Mouse (Mus musculus): ENCODE data around the gene Lhfpl2. TPM values are rescaled to one million over a fixed set of nuclear protein-coding genes. Genes with fewer than 3 reads are reported as not detected.

The Lhfpl2 gene
- polyA plus RNA-seq, 1 experiment from 2014 or later: 16.8 TPM

DNA sequence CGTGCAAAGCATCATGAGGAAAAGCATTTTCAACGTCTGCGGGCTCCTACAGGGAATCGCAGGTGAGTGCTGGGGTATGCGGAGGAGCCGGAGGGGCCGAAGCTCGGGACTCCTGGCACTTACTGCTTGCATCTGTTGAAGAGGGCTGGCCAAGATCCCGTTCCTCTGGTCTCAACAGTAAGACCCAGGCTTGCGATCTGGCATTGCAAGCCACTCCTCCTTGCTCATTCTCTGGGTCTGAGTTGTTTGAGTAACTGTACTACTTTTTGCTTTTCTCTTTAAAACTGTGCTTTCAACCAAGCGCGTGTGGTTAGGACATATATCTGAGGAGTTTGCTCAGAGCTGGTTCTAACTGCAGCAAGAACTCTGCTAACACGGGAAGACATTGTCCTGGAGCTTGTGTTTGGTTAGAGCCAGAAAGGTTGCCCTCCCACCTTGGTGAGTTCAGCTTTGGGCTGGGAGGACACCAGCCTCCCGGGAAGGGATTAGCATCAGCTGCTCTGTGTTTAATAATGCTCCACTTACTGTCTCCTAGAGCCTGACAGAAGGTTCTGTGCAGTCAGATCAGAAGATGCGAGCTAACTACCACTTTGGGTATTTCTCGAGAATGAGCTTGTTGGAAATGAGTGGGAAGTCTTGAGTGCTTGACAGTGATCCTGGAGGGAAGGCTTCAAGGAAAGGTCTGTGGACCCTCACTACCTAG, 117.1 kb downstream of the Lhfpl2 start:
- Histone ChIP-seq H3K27ac (no peak overlapping the region), H3K36me3 (replicated peaks) (no peaks in the 10 kb centered on the region), H3K4me2 (peak overlapping the region; percentile 98), H3K27me3 (replicated peaks) (peaks cover 12% of the 10 kb centered on the region; the same call in 1 of the 2 replicates), H3K4me1 (peaks cover 36% of the 10 kb centered on the region), H3K4me3 (peak overlapping the region; percentile 53), H3K9me3 (no peaks in the 10 kb centered on the region), H3K9ac (peak overlapping the region; percentile 54)
- 11% methylated on average over 16 of the region's 16 CpGs for WGBS
- peak; percentile 14 for ATAC-seq (replicated peaks)

DNA sequence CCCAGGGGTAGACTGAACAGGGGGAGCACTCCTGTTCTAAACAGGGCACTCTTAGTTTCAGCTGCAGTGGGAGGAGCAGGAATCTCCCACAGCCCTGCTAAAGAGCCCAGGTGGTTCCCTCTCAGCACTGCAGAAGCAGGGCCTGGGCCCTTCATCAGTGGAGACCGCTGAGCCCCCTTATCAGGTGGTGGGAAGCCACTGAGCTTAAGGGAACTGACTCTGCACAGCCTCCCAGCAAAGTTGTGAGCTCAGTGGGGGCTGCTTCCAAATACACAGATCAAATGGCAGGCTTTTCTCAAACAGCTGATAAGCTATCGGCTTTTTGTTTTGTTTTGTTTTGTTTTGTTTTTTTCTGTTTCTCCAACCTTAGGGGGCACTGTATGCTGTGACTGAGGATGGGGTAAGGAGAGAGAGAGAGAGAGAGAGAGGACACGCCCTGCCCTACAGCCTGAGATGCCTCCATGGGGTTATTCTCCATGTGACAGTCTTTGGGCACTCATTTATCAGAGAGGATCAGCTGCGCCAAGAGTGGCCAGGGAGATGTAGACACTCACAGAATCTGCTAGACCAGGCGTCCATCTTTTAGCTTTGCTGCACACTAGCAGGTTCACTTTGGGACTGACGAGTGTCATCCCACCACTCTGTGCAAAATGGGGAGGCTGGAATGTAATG, 117.9 kb downstream of the Lhfpl2 start:
- ATAC-seq (replicated peaks): no peak
- Histone ChIP-seq H3K36me3 (replicated peaks) (no peaks in the 10 kb centered on the region), H3K4me3 (no peak overlapping the region), H3K9ac (no peak overlapping the region), H3K4me1 (peaks cover 38% of the 10 kb centered on the region), H3K27ac (no peak overlapping the region), H3K27me3 (replicated peaks) (peaks cover 12% of the 10 kb centered on the region; the same call in 1 of the 2 replicates), H3K4me2 (peak overlapping the region; percentile 98), H3K9me3 (no peaks in the 10 kb centered on the region)
- 70% methylated on average over 6 of the region's 6 CpGs for WGBS

DNA sequence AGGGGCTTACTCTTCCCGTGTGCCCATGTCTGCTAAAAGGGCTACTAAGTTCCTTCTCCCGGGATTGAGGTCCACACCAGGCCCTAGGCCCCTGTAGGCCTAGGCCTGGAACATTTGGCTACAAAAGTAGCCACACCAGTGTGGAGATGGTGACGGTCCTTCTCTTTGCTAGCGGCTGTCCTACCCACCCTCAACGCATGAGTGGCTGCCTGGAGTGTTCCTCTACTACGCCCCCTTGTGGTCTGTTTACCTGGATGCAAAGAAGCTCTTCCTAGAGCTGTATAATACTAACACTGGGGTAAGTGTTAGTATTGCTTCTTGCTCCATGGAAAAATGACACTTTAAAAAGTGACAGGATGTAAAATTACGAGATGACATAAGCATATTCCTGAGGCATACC, 119.6 kb downstream of the Lhfpl2 start:
- Histone ChIP-seq H3K27ac (no peak overlapping the region), H3K4me2 (no peak overlapping the region), H3K36me3 (replicated peaks) (no peaks in the 10 kb centered on the region), H3K9me3 (no peaks in the 10 kb centered on the region), H3K4me3 (no peak overlapping the region), H3K9ac (no peak overlapping the region), H3K27me3 (replicated peaks) (peaks cover 9% of the 10 kb centered on the region; the same call in 1 of the 2 replicates), H3K4me1 (peaks cover 40% of the 10 kb centered on the region)
- ATAC-seq (replicated peaks): no peak
- 53% methylated on average over 7 of the region's 7 CpGs for WGBS

DNA sequence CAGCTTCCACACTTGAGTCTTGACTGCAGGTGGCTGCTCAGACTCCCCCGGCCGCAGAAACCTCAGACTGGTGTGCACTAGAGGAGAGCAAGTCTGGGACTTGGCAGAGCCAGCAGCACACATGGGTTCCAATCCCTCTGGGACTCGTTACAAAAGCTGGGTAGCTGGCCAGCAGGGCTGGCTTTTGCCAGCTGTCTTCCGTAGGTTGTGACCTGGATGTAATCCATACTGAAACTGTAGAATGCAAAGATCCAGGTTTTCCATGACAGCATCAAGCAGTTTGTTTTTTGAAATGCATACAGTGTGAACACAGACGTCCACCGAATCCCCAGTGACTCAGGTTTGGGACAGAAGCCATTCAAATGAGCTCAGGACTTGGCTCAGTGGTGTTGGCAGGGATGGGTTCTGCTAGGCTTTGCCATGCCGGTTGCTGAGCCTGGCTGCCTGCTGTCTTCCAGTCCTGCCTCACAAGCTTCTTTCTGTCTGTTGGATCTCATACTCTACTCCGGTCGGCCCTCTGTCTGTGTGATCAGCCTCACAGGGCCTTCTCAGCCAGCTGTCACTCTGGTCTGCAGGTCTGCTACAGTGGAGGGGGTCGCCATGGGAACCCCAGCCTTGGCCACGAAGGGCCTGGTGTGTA, 120.9 kb downstream of the Lhfpl2 start:
- H3K4me3 ChIP-seq: no peak overlapping the region
- H3K27me3 ChIP-seq (replicated peaks): no peaks in the 10 kb centered on the region
- no peaks in the 10 kb centered on the region for H3K9me3 ChIP-seq
- H3K36me3 ChIP-seq (replicated peaks): no peaks in the 10 kb centered on the region
- peak; percentile 67 for ATAC-seq (replicated peaks)
- WGBS: 42% methylated on average over 11 of the region's 11 CpGs
- H3K27ac ChIP-seq: no peak overlapping the region; the same call in 1 of the 2 replicates
- H3K4me1 ChIP-seq: peaks cover 36% of the 10 kb centered on the region
- no peak overlapping the region for H3K9ac ChIP-seq
- no peak overlapping the region for H3K4me2 ChIP-seq

DNA sequence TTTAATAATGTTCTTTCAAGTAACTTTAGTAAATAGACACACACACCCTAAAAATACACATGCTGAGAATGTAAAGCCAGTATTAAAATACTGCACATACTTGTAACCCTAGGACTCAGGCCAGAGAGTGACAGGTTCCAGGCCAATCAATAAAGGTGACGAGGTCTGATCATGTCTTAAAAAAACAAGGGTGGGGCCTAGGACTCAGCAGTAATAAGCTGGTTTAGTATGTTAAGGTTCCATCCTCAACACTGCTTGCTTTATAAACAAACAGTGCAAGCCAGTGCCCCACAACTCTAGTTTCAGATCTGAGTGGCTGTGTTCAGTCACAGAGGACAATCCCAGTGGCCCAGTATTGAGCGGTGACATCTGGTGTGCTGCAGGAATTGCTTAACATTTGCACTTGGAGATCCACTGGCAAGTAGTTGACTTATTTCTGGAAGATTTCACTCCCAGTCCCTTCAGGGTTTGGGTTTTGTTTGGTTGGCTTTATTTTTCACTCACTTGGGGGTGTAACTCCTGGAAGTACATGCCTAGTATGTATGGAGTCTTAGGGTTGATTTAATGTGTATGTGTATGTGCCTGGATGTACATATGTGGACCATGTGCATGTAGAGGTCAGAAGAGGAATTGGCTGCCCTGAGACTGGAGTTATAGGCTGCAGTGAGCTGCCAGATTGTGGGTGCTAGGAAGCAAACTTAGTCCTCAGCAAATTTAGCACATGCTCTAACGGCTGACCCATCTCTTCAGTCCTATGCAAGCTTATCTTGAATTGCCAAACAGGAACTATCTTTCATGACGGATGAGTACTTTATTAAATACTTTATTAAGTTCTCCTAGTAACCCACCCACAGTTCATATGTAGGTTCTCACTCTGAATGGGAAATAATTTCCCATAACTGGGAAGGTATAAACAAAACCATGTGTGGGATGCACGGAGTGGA, 123.2 kb downstream of the Lhfpl2 start:
- Histone ChIP-seq H3K9me3 (no peaks in the 10 kb centered on the region), H3K27ac (no peak overlapping the region), H3K36me3 (replicated peaks) (no peaks in the 10 kb centered on the region), H3K4me3 (no peak overlapping the region), H3K27me3 (replicated peaks) (no peaks in the 10 kb centered on the region), H3K4me2 (no peak overlapping the region), H3K4me1 (peaks cover 18% of the 10 kb centered on the region), H3K9ac (no peak overlapping the region)
- ATAC-seq (replicated peaks): no peak
- 89% methylated on average over 5 of the region's 5 CpGs for WGBS

DNA sequence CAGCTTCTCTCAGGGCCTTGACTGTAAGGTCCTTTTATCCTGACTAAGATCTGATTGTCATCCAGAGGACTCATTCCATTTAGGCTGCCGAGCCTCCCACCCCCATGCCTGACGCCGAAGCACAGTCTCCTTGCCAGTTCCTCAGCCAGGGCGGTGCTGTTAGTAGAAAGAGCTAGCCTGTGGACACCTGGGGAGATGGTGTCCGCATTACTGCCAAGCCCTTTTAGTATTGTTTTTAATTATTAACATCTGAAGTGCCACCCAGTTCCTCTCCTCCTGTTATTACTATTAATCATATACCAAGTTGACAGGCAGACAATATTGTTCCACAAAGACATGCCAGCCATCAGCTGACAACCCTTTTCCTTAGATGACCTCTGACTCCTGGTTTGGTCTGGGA, 124.4 kb downstream of the Lhfpl2 start:
- Histone ChIP-seq H3K27me3 (replicated peaks) (no peaks in the 10 kb centered on the region), H3K9me3 (no peaks in the 10 kb centered on the region), H3K36me3 (replicated peaks) (no peaks in the 10 kb centered on the region), H3K9ac (no peak overlapping the region), H3K4me2 (no peak overlapping the region), H3K4me1 (peaks cover 18% of the 10 kb centered on the region), H3K4me3 (no peak overlapping the region), H3K27ac (no peak overlapping the region)
- ATAC-seq (replicated peaks): no peak
- 87% methylated on average over 5 of the region's 5 CpGs for WGBS

DNA sequence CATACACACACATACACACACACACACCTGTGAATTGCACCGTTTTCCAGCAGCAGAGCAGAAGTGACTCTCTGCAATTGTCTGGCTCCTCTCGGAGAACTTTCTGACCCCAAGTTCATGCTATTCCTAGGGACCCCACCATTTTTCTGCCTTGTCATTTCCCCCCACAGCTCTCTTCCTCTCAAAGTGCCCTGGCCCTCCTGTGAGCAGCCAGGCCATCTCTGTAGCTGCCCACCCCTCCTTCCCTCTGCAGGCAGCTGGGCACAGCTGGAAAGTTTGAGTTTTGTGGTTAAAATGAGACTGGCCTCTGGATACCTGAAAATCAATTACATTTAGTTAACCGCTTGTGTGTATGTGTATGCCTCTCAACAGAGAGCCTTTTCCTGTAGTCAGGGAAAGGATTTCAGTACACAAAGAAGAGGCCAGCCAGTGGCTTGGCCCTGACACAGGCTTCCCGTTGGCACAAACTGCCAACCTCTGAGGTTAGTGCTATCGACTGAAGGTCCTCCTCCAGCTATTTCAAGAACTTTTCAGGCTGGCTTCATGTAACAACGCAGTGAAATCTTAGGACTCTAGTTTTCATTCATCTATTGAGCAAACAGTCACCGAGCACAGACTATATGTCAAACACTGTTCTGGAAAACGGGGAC, 125.9 kb downstream of the Lhfpl2 start:
- Histone ChIP-seq H3K4me3 (no peak overlapping the region), H3K27ac (no peak overlapping the region), H3K9ac (no peak overlapping the region), H3K9me3 (no peaks in the 10 kb centered on the region), H3K27me3 (replicated peaks) (no peaks in the 10 kb centered on the region), H3K4me2 (no peak overlapping the region), H3K4me1 (peaks cover 24% of the 10 kb centered on the region), H3K36me3 (replicated peaks) (no peaks in the 10 kb centered on the region)
- no peak for ATAC-seq (replicated peaks)
- WGBS: 82% methylated on average over 8 of the region's 8 CpGs

DNA sequence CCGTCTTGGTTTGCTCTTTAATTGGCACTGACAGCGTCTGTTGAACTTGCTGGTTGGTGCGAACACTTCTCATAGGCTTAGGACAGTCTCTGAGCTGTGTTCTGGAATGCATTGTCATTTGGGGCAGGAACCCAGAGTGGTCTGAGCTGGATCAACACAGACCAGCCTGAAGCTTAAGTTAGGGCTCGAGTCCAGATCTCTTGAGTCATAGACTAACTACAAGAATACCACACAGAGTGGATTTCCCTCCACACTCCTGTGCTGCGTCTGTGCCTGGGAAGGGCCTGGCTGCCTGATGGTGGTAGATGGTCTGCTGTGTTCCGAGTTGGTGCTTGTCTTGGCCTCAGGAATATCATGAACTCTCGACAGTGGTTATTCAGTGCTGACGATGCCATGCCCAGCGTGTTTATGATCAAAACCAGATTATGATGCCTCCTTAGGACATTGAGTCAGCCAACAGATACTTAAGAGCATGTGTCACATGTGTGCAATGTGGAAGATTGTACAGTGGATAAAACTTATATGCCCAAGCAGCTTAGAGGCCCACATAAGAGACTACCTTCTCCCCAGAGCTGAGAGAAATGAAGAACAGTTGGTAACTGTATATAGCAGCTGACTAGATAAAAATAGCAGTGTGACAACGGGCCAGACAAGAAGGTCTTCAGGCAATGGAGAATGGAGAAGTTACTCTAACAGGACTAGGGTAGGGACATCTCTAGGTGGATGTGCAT, 127.3 kb downstream of the Lhfpl2 start:
- no peak for ATAC-seq (replicated peaks)
- H3K4me1 ChIP-seq: peaks cover 20% of the 10 kb centered on the region
- no peak overlapping the region for H3K4me2 ChIP-seq
- H3K27ac ChIP-seq: no peak overlapping the region
- H3K4me3 ChIP-seq: no peak overlapping the region
- H3K27me3 ChIP-seq (replicated peaks): no peaks in the 10 kb centered on the region
- H3K9me3 ChIP-seq: no peaks in the 10 kb centered on the region
- WGBS: 94% methylated on average over 10 of the region's 10 CpGs
- no peak overlapping the region for H3K9ac ChIP-seq
- no peaks in the 10 kb centered on the region for H3K36me3 ChIP-seq (replicated peaks)

DNA sequence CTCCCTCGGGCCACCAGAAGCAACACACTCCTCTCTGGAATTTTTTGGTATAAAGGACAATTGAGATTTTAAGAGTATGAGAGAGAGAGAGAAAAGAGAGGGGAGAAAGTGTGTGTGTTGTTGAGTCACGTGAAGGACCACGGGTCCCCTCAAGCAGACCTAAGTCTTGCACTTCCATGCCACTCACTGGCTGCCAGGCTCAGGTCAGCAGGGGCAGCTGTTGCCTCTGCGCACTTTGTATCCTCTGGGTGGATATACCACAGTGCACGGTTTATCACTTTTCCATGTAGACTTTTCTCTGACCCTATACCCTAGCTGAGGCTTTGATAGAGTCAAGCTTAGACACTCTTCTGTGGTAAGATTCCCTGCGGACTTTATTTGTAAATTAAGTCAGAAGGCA, 128.0 kb downstream of the Lhfpl2 start:
- no peak overlapping the region for H3K4me3 ChIP-seq
- no peaks in the 10 kb centered on the region for H3K36me3 ChIP-seq (replicated peaks)
- no peaks in the 10 kb centered on the region for H3K27me3 ChIP-seq (replicated peaks)
- no peaks in the 10 kb centered on the region for H3K9me3 ChIP-seq
- ATAC-seq (replicated peaks): no peak
- H3K4me1 ChIP-seq: peaks cover 17% of the 10 kb centered on the region
- H3K9ac ChIP-seq: no peak overlapping the region
- H3K27ac ChIP-seq: no peak overlapping the region
- WGBS: 89% methylated on average over 5 of the region's 6 CpGs
- H3K4me2 ChIP-seq: no peak overlapping the region

DNA sequence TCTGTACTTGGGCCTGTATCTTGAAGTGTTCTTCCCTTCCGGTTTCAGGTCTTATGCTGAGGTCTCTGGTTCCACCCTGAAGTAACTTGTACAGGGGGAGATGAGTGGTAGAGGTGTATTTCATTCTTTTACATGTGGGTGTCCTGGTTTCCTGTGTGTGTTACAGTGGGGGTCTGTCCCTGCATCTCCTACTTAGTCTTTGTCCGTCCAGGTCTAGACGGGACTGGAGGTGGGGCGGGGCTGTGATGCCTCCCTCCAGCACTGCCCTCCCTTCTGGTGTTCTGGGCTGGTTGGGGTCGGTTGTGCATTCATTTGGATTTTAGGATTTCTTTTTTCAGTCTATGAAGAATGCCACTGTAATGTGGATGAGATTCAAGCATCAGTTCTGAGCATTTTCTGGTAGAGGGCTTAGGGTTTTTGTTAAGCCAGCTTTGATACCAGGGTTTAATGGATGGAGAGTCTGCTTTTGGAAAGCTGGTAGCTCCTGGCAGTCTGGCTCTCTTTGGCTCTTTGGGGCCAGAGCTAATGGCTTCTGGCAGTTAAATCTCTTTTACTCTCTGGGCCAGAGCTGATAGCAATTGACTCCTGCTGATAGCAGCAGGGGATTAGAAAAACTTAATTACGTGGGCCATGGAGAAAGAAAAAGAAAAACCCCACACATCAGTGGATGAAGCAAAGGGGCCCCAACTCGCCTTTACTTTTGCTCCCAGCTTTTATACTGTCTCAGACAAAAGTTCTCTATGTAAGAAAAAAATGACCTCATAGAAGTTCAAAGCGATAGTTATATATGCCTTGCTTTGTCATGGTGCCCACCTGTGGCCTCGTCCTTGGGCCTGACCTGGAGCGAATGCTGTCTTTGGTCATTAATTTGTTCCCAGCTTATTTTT, 130.8 kb downstream of the Lhfpl2 start:
- no peak overlapping the region for H3K4me3 ChIP-seq
- H3K4me2 ChIP-seq: no peak overlapping the region
- WGBS: 16% methylated on average over 10 of the region's 10 CpGs
- H3K27me3 ChIP-seq (replicated peaks): no peaks in the 10 kb centered on the region
- no peaks in the 10 kb centered on the region for H3K9me3 ChIP-seq
- peak overlapping the region; percentile 57; the same call in 1 of the 2 replicates for H3K27ac ChIP-seq
- no peaks in the 10 kb centered on the region for H3K36me3 ChIP-seq (replicated peaks)
- H3K4me1 ChIP-seq: peaks cover 16% of the 10 kb centered on the region
- ATAC-seq (replicated peaks): peak; percentile 61; the same call in 1 of the 2 replicates
- no peak overlapping the region for H3K9ac ChIP-seq
